Mouse (Mus musculus) splenic B cell, adult 2 months (primary cell): ENCODE data around the gene Pdgfc.
A peak's percentile ranks its signal among the peaks of the same experiment; 100 is the strongest.

ENCODE experiments used
- DNase-seq: peaks from one replicate; pipeline ENCODE4 v3.0.0-alpha.2; 2011; ENCODE audit warnings: low read depth, low spot score
- H3K27me3 ChIP-seq: 2 replicates; pipeline ENCODE4 v1.6.1; 2012; ENCODE audit warnings: mild to moderate bottlenecking, low read length, moderate library complexity, mixed read lengths; ENCODE audit not compliant: control insufficient read depth, poor library complexity, insufficient read depth, severe bottlenecking
- H3K36me3 ChIP-seq: 2 replicates; pipeline ENCODE4 v1.6.1; 2012; ENCODE audit warnings: mild to moderate bottlenecking, low read length, moderate library complexity, mixed read lengths; ENCODE audit not compliant: control insufficient read depth, poor library complexity, insufficient read depth, severe bottlenecking

The Pdgfc gene

GRCm38 (mm10) chr3:81036151-81036553, at the start of gene Pdgfc:
Gene Pdgfc, plus strand, starts transcription at chr3:81036416.
- no peak for DNase-seq
- H3K27me3 ChIP-seq = no peaks in the 10 kb centered on the region

DNA sequence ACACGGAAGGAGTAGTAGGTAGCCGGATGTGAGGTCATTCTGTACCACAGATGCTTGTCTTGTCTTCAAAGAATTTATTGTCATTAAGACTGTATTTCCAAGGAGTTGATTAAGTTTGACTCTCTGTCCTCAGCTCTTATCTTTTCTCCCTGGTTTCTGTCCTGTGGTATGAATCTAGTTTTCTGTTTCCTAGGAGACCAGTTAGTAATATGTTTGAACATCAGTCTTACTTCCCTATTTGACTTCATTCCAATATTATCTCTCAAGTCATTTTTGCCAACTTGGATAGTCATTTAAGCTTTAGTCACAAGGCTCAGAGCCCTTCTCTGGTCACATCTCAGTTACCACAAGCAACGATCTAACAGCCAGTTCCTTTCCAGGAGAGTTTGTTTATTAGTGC, 27.0 kb upstream of the Pdgfc start:
- DNase-seq = no peak
- Histone ChIP-seq H3K27me3 (no peaks in the 10 kb centered on the region), H3K36me3 (no peaks in the 10 kb centered on the region)

More at GRCm38 (mm10) chr3:81036151-81036553, at the start of gene Pdgfc:
- no peaks in the 10 kb centered on the region for H3K36me3 ChIP-seq

GRCm38 (mm10) chr3:81009899-81010298, 26.3 kb upstream of the Pdgfc start:
- no peaks in the 10 kb centered on the region for H3K27me3 ChIP-seq
- no peak for DNase-seq
- H3K36me3 ChIP-seq = no peaks in the 10 kb centered on the region

DNA sequence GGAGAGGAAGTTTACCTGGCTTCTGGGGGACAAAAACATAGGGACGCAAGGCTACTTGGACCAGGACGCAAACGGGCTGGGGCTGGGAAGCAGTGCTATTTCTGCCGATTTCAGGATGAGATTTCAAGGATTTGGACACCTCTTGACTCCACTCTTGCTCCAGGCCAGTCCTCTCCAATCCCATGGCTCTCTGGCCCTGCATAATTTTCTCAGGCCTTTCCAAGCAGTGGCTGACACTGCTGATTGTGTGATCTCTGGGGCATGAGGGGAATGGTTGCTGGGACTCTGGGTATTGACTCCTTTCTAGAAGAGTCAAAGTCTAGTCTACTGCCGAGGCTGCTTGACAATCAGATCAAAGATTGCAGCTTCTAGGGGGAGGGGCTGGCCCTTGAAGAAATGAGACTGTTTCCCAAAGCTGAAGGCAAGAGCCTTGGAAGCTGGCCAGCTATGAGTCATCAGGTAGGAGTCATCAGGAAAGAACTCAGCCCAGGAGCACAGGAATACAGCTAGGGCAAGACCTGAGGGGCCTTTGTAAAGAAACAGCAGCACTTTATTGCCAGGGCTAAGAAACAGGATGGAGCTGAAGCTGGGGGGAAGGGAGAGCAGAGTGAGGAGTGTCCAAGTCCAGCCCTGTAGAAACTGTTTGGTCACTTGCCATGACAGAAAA, 18.7 kb upstream of the Pdgfc start:
- DNase-seq = no peak
- no peaks in the 10 kb centered on the region for H3K36me3 ChIP-seq
- no peaks in the 10 kb centered on the region; the same call in 1 of the 2 replicates for H3K27me3 ChIP-seq

DNA sequence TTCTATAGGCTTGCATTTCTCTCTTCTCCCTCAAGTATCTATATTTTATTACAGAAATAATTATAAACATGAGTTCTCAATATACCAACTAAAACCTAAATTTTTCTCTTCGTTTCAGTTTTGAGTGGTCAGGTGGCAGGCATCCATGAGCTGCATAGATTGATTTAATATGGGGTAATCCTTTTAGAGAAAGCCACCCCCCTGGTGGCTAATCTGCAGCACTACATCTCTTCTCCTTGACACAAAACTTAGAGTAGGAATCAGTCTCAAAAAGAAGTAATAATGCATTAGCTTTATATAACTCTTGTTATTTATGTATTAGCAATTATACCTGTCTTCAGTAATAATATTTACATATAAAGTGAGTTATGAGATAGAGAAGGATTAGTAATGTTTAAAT, 16.2 kb upstream of the Pdgfc start:
- DNase-seq = peak; percentile 25
- Histone ChIP-seq H3K36me3 (no peaks in the 10 kb centered on the region), H3K27me3 (no peaks in the 10 kb centered on the region; the same call in 1 of the 2 replicates)

DNA sequence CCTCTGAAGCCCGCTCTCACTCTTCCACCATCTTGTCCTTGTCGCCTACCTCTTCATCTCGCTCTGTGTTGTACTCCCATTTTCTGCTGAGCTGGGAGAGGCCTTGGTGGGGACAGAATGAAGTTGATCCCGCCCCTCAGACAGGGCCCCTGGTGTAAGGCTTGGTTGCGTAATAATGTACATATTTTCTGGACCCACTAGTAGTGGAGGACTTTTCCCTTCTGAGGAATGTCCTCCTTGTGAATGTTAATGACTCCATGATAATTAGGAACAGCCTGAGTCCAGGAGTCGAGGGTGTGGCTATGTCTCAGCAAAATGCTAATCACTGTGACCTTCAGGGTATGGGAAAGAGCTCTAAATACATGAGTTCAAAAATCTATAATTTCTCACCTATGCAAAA, 14.4 kb upstream of the Pdgfc start:
- Histone ChIP-seq H3K27me3 (no peaks in the 10 kb centered on the region; the same call in 1 of the 2 replicates), H3K36me3 (no peaks in the 10 kb centered on the region)
- DNase-seq = no peak

DNA sequence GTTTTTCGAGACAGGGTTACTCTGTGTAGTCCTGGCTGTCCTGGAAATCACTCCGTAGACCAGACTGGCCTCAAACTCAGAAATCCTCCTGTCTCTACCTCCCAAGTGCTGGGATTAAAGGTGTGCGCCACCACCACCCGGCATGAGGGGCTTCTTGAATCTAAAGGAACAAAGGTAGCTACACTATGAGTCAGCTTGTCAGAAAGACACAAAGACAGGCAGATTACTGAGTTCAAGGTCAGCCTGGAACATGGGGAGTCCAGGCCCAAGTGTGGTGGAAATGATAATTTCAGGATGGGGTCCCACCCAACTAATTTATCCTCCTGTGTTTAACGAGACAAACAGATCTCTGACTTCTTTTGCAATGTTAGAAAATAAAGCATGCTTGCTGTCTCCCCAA, 13.9 kb upstream of the Pdgfc start:
- no peaks in the 10 kb centered on the region for H3K36me3 ChIP-seq
- H3K27me3 ChIP-seq = no peaks in the 10 kb centered on the region; the same call in 1 of the 2 replicates
- no peak for DNase-seq

- no peaks in the 10 kb centered on the region for H3K36me3 ChIP-seq
- H3K27me3 ChIP-seq = no peaks in the 10 kb centered on the region; the same call in 1 of the 2 replicates
- DNase-seq = no peak
Observed at GRCm38 (mm10) chr3:81022845-81023244, 13.4 kb upstream of the Pdgfc start.

- no peak for DNase-seq
- no peaks in the 10 kb centered on the region for H3K36me3 ChIP-seq
- H3K27me3 ChIP-seq = no peaks in the 10 kb centered on the region; the same call in 1 of the 2 replicates
Observed at GRCm38 (mm10) chr3:81023568-81023967, 12.6 kb upstream of the Pdgfc start.

DNA sequence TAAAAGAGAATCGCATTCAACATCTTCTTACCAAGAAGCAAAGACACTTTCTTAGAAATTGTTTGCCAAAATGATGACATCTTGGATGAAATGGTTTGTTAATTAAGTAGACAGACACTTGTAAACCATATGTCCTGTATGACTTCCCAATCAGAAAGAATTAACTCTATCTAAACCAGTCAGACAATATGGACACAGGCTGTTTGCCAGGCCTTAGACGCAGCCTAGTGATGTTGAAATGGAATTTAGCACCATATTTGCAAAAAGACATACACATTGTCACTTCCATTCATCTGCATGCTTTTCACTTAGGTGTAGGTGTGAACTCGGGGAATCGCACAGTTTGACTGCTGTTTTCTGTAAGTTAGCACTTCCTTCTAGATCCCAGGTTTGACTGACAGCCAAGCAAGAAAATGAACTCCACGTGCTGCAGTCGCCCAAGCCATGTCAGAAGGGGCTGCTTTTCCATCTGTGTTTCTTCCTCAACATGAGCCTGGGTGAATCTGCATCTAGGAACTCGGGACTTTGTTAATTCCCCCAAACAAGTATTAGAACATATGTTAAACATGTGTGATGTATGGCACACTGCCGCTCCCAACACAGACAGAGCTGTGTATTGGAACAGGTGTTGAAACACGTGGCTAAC, 10.5 kb upstream of the Pdgfc start:
- no peak for DNase-seq

DNA sequence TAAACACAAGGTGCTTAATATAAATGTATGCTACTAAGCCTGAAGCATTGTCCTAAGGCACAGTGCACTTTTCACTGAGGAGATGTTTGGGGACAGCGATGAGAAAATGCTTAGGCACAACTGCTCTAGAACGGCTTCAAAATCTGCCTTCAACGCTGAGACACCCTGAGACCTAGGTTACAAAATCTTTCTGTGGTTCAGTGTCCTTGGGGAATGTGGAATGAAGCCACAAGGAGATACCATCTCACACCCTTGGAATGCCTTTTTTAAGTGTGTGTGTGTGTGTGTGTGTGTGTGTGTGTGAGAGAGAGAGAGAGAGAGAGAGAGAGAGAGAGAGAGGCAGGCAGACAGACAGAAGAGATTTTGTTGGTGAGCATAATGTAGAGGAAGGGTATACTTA, 7.9 kb upstream of the Pdgfc start:
- Histone ChIP-seq H3K36me3 (no peaks in the 10 kb centered on the region), H3K27me3 (no peaks in the 10 kb centered on the region)
- no peak for DNase-seq

More for the DNA sequence above, 10.5 kb upstream of the Pdgfc start:
- Histone ChIP-seq H3K36me3 (no peaks in the 10 kb centered on the region), H3K27me3 (no peaks in the 10 kb centered on the region; the same call in 1 of the 2 replicates)

GRCm38 (mm10) chr3:81029321-81029720, 6.9 kb upstream of the Pdgfc start:
- no peaks in the 10 kb centered on the region for H3K36me3 ChIP-seq
- DNase-seq = no peak
- no peaks in the 10 kb centered on the region for H3K27me3 ChIP-seq

- Histone ChIP-seq H3K36me3 (no peaks in the 10 kb centered on the region), H3K27me3 (no peaks in the 10 kb centered on the region)
- no peak for DNase-seq
Observed at GRCm38 (mm10) chr3:81029909-81030308, 6.3 kb upstream of the Pdgfc start.

DNA sequence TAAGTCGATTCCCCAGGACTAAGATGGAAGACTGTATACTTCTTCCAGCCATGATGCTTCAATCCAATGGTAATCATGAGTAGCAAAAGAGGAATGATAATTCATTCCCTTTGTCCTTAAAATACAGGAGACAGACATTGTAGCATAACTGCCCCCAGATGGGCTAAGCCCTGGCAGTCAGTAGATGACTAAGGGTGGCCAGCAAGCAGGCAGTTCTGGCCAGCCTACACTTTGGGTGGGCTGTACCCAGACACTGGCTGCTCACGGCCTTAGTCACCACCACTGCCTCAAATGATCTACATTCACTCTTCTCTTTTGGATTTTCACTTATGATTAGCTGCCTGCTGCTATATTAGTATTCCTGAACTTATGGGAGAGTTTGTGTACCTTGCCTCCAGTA, 5.9 kb upstream of the Pdgfc start:
- Histone ChIP-seq H3K27me3 (no peaks in the 10 kb centered on the region), H3K36me3 (no peaks in the 10 kb centered on the region)
- no peak for DNase-seq

- H3K27me3 ChIP-seq = no peaks in the 10 kb centered on the region
- no peak for DNase-seq
Observed at GRCm38 (mm10) chr3:81032014-81032413, 4.2 kb upstream of the Pdgfc start.

More at GRCm38 (mm10) chr3:81032014-81032413, 4.2 kb upstream of the Pdgfc start:
- H3K36me3 ChIP-seq = no peaks in the 10 kb centered on the region
